12 mouse cellular contexts compared by ENCODE assay signal in the genomic region with DNA sequence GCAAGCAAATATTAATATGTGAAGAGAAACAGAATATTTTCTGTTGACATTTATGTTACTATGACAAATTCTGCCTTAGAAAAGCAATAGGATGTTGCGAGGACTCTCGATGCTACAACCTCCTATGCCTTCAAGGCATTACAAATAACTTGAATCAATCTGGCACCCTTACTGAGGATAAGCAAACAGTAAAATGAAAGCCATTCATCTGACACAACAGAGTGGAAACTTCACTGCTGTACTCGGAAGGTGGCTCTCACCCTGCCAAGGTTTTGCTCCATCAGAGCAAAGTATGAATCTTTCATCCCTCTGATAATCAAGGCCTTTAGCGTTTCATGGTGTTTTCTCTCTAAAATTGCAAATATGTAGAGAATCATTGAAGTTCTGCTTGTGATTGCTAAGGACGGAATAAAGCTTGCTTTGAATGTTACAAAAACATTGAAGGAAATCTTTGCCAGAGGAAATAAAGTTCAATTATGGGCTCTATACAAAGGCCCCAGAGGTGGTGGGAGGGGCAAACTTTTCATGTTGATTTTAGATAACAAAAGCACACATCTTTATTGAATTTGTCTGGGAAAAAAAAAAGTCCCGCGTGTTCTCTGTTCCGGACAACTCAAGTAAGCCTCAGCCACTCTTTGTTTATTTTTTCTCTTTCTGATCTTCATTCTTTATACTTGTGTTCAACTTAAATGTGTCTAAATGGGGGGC.
"Had no signal": no experiment of that assay in that cellular context is flagged by ENCODE, and none has a peak within 500 bp of the region (broad histone marks: within the 10 kb centered on the region; RNA-seq: fewer than 3 reads in every experiment).

No protein-coding gene starts in this region.

- DNase-seq: kidney, adult 8-10 months; kidney, postnatal 4 days; layer of hippocampus, postnatal 36 days; lung, postnatal 4 days; right cerebral cortex, postnatal 14 days; thymus, postnatal 4 days had no signal

- H3K9ac ChIP-seq: limb, embryonic 15.5 days; liver, embryonic 15.5 days; midbrain, embryonic 15.5 days; neural tube, embryonic 13.5 days; stomach, embryonic 15.5 days had no signal

- H3K9me3 ChIP-seq: limb, embryonic 15.5 days; liver, embryonic 15.5 days; midbrain, embryonic 15.5 days; neural tube, embryonic 13.5 days; stomach, embryonic 15.5 days had no signal

- H3K27me3 ChIP-seq: limb, embryonic 15.5 days; liver, embryonic 15.5 days; midbrain, embryonic 15.5 days; neural tube, embryonic 13.5 days; stomach, embryonic 15.5 days had no signal

- H3K4me2 ChIP-seq: limb, embryonic 15.5 days; liver, embryonic 15.5 days; midbrain, embryonic 11.5 days; midbrain, embryonic 15.5 days; neural tube, embryonic 13.5 days; stomach, embryonic 15.5 days had no signal

- H3K4me3 ChIP-seq: limb, embryonic 15.5 days; liver, embryonic 15.5 days; midbrain, embryonic 15.5 days; neural tube, embryonic 13.5 days; stomach, embryonic 15.5 days had no signal

- H3K36me3 ChIP-seq: limb, embryonic 15.5 days; liver, embryonic 15.5 days; midbrain, embryonic 15.5 days; neural tube, embryonic 13.5 days; stomach, embryonic 15.5 days had no signal

- H3K27ac ChIP-seq: limb, embryonic 15.5 days; liver, embryonic 15.5 days; midbrain, embryonic 15.5 days; neural tube, embryonic 13.5 days; stomach, embryonic 15.5 days had no signal

- H3K4me1 ChIP-seq: limb, embryonic 15.5 days; liver, embryonic 15.5 days; midbrain, embryonic 15.5 days; neural tube, embryonic 13.5 days; stomach, embryonic 15.5 days had no signal

- ATAC-seq: midbrain, embryonic 15.5 days had no signal
